In genomic region chr11:69406867-69407723, GRCm38 (mm10) we compare ENCODE assay signal across 9 mouse cellular contexts. TPM values are rescaled to one million over a fixed set of nuclear protein-coding genes. Genes with fewer than 3 reads are reported as not detected.
DNase-seq lines count a peak whose midpoint lies in the region; ATAC-seq and TF ChIP-seq lines count a peak whose summit lies in the region.
"Had no signal": no experiment of that assay in that cellular context is flagged by ENCODE, and none has a peak within 500 bp of the region (broad histone marks: within the 10 kb centered on the region; RNA-seq: fewer than 3 reads in every experiment).

No protein-coding gene starts in this region.

- H3K4me1 ChIP-seq in forebrain, embryonic 10.5 days: peaks cover 53% of the 10 kb centered on the region
- peaks cover 26% of the 10 kb centered on the region for H3K4me1 ChIP-seq in forebrain, embryonic 12.5 days
- peaks cover 15% of the 10 kb centered on the region; the same call in 1 of the 2 replicates for H3K4me1 ChIP-seq in kidney, adult 2 months (ENCODE audit: control insufficient read depth, insufficient read depth, low read length)
- H3K4me1 ChIP-seq in embryonic facial prominence, embryonic 12.5 days: peaks cover 19% of the 10 kb centered on the region
- H3K4me1 ChIP-seq in liver, embryonic 13.5 days (replicated peaks): peaks cover 47% of the 10 kb centered on the region

- no peaks in the 10 kb centered on the region for H3K27me3 ChIP-seq in forebrain, embryonic 10.5 days (ENCODE audit: poor library complexity, severe bottlenecking)
- H3K27me3 ChIP-seq in forebrain, embryonic 12.5 days: no peaks in the 10 kb centered on the region
- H3K27me3 ChIP-seq in kidney, adult 2 months (replicated peaks; ENCODE audit: control insufficient read depth, insufficient read depth, low read length): no peaks in the 10 kb centered on the region
- H3K27me3 ChIP-seq in embryonic facial prominence, embryonic 12.5 days: no peaks in the 10 kb centered on the region
- H3K27me3 ChIP-seq in liver, embryonic 13.5 days: no peaks in the 10 kb centered on the region

- H3K9me3 ChIP-seq in forebrain, embryonic 10.5 days: no peaks in the 10 kb centered on the region
- H3K9me3 ChIP-seq in forebrain, embryonic 12.5 days: no peaks in the 10 kb centered on the region
- H3K9me3 ChIP-seq in embryonic facial prominence, embryonic 12.5 days: no peaks in the 10 kb centered on the region
- no peaks in the 10 kb centered on the region for H3K9me3 ChIP-seq in liver, embryonic 13.5 days (replicated peaks)

- DNase-seq in forebrain, embryonic 10.5 days (ENCODE audit: extremely low spot score, low spot score): no peak
- peak; percentile 79 for DNase-seq in kidney, adult 2 months
- no peak for DNase-seq in kidney, postnatal 14 days
- no peak for DNase-seq in liver, embryonic 13.5 days
- DNase-seq in B cell, adult 2 months: no peak
- DNase-seq in layer of hippocampus, adult 11-12 months (ENCODE audit: low spot score): no peak
- DNase-seq: adrenal gland, postnatal 25 days had no signal

- no peak for TF ChIP-seq POLR2A in kidney, adult 2 months (IDR thresholded peaks at IDR 0.05; ENCODE audit: low read depth, low read length)

- H3K9ac ChIP-seq in forebrain, embryonic 12.5 days: no peak overlapping the region
- no peak overlapping the region for H3K9ac ChIP-seq in embryonic facial prominence, embryonic 12.5 days
- H3K9ac ChIP-seq in liver, embryonic 13.5 days: 0 out of 2 replicates have a peak overlapping the region, but pooled peaks have one; percentile 27

- 88% methylated on average over 16 of the region's 16 CpGs for WGBS in forebrain, embryonic 10.5 days
- 92% methylated on average over 16 of the region's 16 CpGs for WGBS in forebrain, embryonic 12.5 days
- WGBS in kidney, adult 2 months: 68% methylated on average over 16 of the region's 16 CpGs
- 88% methylated on average over 16 of the region's 16 CpGs for WGBS in embryonic facial prominence, embryonic 12.5 days
- WGBS in liver, embryonic 13.5 days (ENCODE audit: insufficient replicate concordance): 78% methylated on average over 16 of the region's 16 CpGs

- H3K4me3 ChIP-seq in forebrain, embryonic 10.5 days: peak overlapping the region; percentile 79; the same call in 1 of the 2 replicates
- no peak overlapping the region for H3K4me3 ChIP-seq in forebrain, embryonic 12.5 days (replicated peaks)
- no peak overlapping the region for H3K4me3 ChIP-seq in kidney, adult 2 months (ENCODE audit: insufficient read depth, low read depth, low read length)
- H3K4me3 ChIP-seq in embryonic facial prominence, embryonic 12.5 days: 0 out of 2 replicates have a peak overlapping the region, but pooled peaks have one; percentile 12
- H3K4me3 ChIP-seq in liver, embryonic 13.5 days (replicated peaks): no peak overlapping the region

- no peak overlapping the region for H3K4me2 ChIP-seq in forebrain, embryonic 12.5 days
- H3K4me2 ChIP-seq in embryonic facial prominence, embryonic 12.5 days (replicated peaks): 0 out of 2 replicates have a peak overlapping the region, but pooled peaks have one; percentile 98
- peak overlapping the region; percentile 100; the same call in 1 of the 2 replicates for H3K4me2 ChIP-seq in liver, embryonic 13.5 days

- ATAC-seq in forebrain, embryonic 12.5 days (ENCODE audit: low FRiP score): no peak
- no peak for ATAC-seq in embryonic facial prominence, embryonic 12.5 days (ENCODE audit: insufficient number of reproducible peaks, insufficient read depth, low FRiP score, low TSS enrichment)
- no peak for ATAC-seq in liver, embryonic 13.5 days (ENCODE audit: low read depth)

- no peak for TF ChIP-seq CTCF in kidney, adult 2 months (conservative IDR thresholded peaks at IDR 0.05; ENCODE audit: insufficient read depth, insufficient read length, low read depth, low read length)

- H3K27ac ChIP-seq in forebrain, embryonic 10.5 days: no peak overlapping the region; the same call in none of the 2 replicates
- no peak overlapping the region for H3K27ac ChIP-seq in forebrain, embryonic 12.5 days
- no peak overlapping the region for H3K27ac ChIP-seq in kidney, adult 2 months (ENCODE audit: insufficient read depth, low read depth, low read length)
- H3K27ac ChIP-seq in embryonic facial prominence, embryonic 12.5 days: no peak overlapping the region
- H3K27ac ChIP-seq in liver, embryonic 13.5 days: no peak overlapping the region

- peaks cover 71% of the 10 kb centered on the region for H3K36me3 ChIP-seq in forebrain, embryonic 10.5 days (replicated peaks)
- peaks cover 64% of the 10 kb centered on the region for H3K36me3 ChIP-seq in forebrain, embryonic 12.5 days (replicated peaks)
- peaks cover 5% of the 10 kb centered on the region; the same call in 1 of the 2 replicates for H3K36me3 ChIP-seq in kidney, adult 2 months (ENCODE audit: control insufficient read depth, insufficient read depth, low read length)
- peaks cover 60% of the 10 kb centered on the region for H3K36me3 ChIP-seq in embryonic facial prominence, embryonic 12.5 days
- H3K36me3 ChIP-seq in liver, embryonic 13.5 days: peaks cover 54% of the 10 kb centered on the region

RNA-seq across cellular contexts. Expression of gene Kdm6b, which starts 6.4 kb away (rescaled TPM):
- 31.7 TPM in 2 replicates for polyA plus RNA-seq in forebrain, embryonic 10.5 days (2016; fragmentation: Nextera tagmentation; extraction: Ambion mirVana)
- polyA plus RNA-seq in forebrain, embryonic 12.5 days (2016; fragmentation: Nextera tagmentation; extraction: Ambion mirVana): 50.8 and 53.3 TPM in 2 replicates
- 8.8 and 10.5 TPM in 2 replicates for polyA plus RNA-seq in kidney, adult 2 months (2012; rRNA removed)
- polyA plus RNA-seq in embryonic facial prominence, embryonic 12.5 days (2016; fragmentation: Nextera tagmentation; extraction: Ambion mirVana): 42.3 and 43.4 TPM in 2 replicates
- 4.8 and 5.1 TPM in 2 replicates for polyA plus RNA-seq in liver, embryonic 13.5 days (2015; fragmentation: Nextera tagmentation; extraction: Ambion mirVana)

RNA-seq across cellular contexts. Expression of gene Tmem88, which starts 9.1 kb away (rescaled TPM):
- polyA plus RNA-seq in forebrain, embryonic 10.5 days (2016; fragmentation: Nextera tagmentation; extraction: Ambion mirVana): 23.3 and 23.4 TPM in 2 replicates
- 9.1 and 11.2 TPM in 2 replicates for polyA plus RNA-seq in forebrain, embryonic 12.5 days (2016; fragmentation: Nextera tagmentation; extraction: Ambion mirVana)
- polyA plus RNA-seq in kidney, adult 2 months (2012; rRNA removed): 25.4 and 25.8 TPM in 2 replicates
- polyA plus RNA-seq in embryonic facial prominence, embryonic 12.5 days (2016; fragmentation: Nextera tagmentation; extraction: Ambion mirVana): 18.1 and 21.3 TPM in 2 replicates
- polyA plus RNA-seq in liver, embryonic 13.5 days (2015; fragmentation: Nextera tagmentation; extraction: Ambion mirVana): 8.9 and 9.5 TPM in 2 replicates

RNA-seq across cellular contexts. Expression of gene Cyb5d1, which starts 11.7 kb away (rescaled TPM):
- polyA plus RNA-seq in forebrain, embryonic 10.5 days (2016; fragmentation: Nextera tagmentation; extraction: Ambion mirVana): 47.3 and 54.6 TPM in 2 replicates
- 55.0 and 60.9 TPM in 2 replicates for polyA plus RNA-seq in forebrain, embryonic 12.5 days (2016; fragmentation: Nextera tagmentation; extraction: Ambion mirVana)
- 26.6 and 27.9 TPM in 2 replicates for polyA plus RNA-seq in kidney, adult 2 months (2012; rRNA removed)
- 44.6 and 50.0 TPM in 2 replicates for polyA plus RNA-seq in embryonic facial prominence, embryonic 12.5 days (2016; fragmentation: Nextera tagmentation; extraction: Ambion mirVana)
- polyA plus RNA-seq in liver, embryonic 13.5 days (2015; fragmentation: Nextera tagmentation; extraction: Ambion mirVana): 10.3 and 13.0 TPM in 2 replicates

RNA-seq across cellular contexts. Expression of gene Naa38, which starts 11.8 kb away (rescaled TPM):
- 131 and 136 TPM in 2 replicates for polyA plus RNA-seq in forebrain, embryonic 10.5 days (2016; fragmentation: Nextera tagmentation; extraction: Ambion mirVana)
- 91.7 and 103 TPM in 2 replicates for polyA plus RNA-seq in forebrain, embryonic 12.5 days (2016; fragmentation: Nextera tagmentation; extraction: Ambion mirVana)
- 251 and 317 TPM in 2 replicates for polyA plus RNA-seq in kidney, adult 2 months (2012; rRNA removed)
- polyA plus RNA-seq in embryonic facial prominence, embryonic 12.5 days (2016; fragmentation: Nextera tagmentation; extraction: Ambion mirVana): 126 and 129 TPM in 2 replicates
- polyA plus RNA-seq in liver, embryonic 13.5 days (2015; fragmentation: Nextera tagmentation; extraction: Ambion mirVana): 102 and 105 TPM in 2 replicates

RNA-seq across cellular contexts. Expression of gene Chd3, which starts 37.9 kb away (rescaled TPM):
- polyA plus RNA-seq in forebrain, embryonic 10.5 days (2016; fragmentation: Nextera tagmentation; extraction: Ambion mirVana): 40.7 and 44.9 TPM in 2 replicates
- 94.3 and 98.3 TPM in 2 replicates for polyA plus RNA-seq in forebrain, embryonic 12.5 days (2016; fragmentation: Nextera tagmentation; extraction: Ambion mirVana)
- polyA plus RNA-seq in kidney, adult 2 months (2012; rRNA removed): 168 and 175 TPM in 2 replicates
- polyA plus RNA-seq in embryonic facial prominence, embryonic 12.5 days (2016; fragmentation: Nextera tagmentation; extraction: Ambion mirVana): 130 and 135 TPM in 2 replicates
- 2.6 and 4.4 TPM in 2 replicates for polyA plus RNA-seq in liver, embryonic 13.5 days (2015; fragmentation: Nextera tagmentation; extraction: Ambion mirVana)

Comparison
In these comparisons a context has a peak if more than half of its experiments do, and no peak if none do; other contexts are left out.
1. H3K4me3 ChIP-seq: peak in forebrain, embryonic 10.5 days (single experiment) and embryonic facial prominence, embryonic 12.5 days (single experiment); none in forebrain, embryonic 12.5 days (single experiment), kidney, adult 2 months (single experiment) and liver, embryonic 13.5 days (single experiment).